Mouse (Mus musculus) lung, adult 2 months (tissue): ENCODE measurements around the gene Akp3.

Source experiments
- CTCF ChIP-seq: fragments of 200-500 bp; IDR thresholded peaks from 2 replicates; pipeline ENCODE4 v1.5.1; 2011; ENCODE audit warnings: mild to moderate bottlenecking, low read length, control low read depth; ENCODE audit not compliant: insufficient read depth
- POLR2A ChIP-seq: fragments of 200-500 bp; IDR thresholded peaks from 2 replicates; pipeline ENCODE4 v1.6.1; 2011; ENCODE audit warnings: low read depth, mild to moderate bottlenecking, control low read depth, low read length, borderline replicate concordance; ENCODE audit errors: extremely low read depth

DNA sequence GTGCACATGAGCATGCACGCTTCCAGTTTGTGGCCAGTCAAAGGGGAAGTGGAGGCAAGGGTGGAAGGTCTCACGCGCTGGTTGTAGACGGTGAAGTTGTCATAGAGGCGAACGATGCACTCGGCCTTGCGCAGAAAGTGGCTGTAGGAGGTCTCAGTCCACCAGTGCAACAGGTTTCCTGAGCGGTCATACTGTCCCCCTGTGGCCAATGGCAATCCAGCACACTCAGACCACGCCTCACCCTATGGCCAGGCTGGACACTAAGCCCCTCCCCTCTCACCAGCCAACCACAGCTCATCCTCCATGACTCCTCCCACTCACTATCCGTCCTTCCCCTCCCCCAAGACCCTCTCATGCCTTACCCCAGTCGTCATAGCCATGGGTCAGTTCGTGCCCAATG lies 24.6 kb downstream of the Akp3 start:
- TF ChIP-seq CTCF (no peak), POLR2A (no peak)
